Mouse (Mus musculus) ES-E14 (cell line): ENCODE results near the gene Ddx23. TPM values are rescaled to one million over a fixed set of nuclear protein-coding genes. Genes with fewer than 3 reads are reported as not detected.

ENCODE experiments used
- DNase-seq: peaks from one replicate; pipeline ENCODE4 v3.0.0-alpha.2; 2013; ENCODE audit warnings: low read depth, low spot score
- H3K27ac ChIP-seq: 2 replicates; pipeline ENCODE4 v1.5.1; 2012; ENCODE audit warnings: low read depth, mild to moderate bottlenecking, low read length, moderate library complexity, mixed read lengths; ENCODE audit not compliant: poor library complexity, insufficient read depth, severe bottlenecking
- H3K36me3 ChIP-seq: 2 replicates; pipeline ENCODE4 v1.6.1; 2012; ENCODE audit warnings: mild to moderate bottlenecking, low read length, moderate library complexity, mixed read lengths; ENCODE audit not compliant: control insufficient read depth, poor library complexity, insufficient read depth, severe bottlenecking
- H3K4me1 ChIP-seq, 2 experiments: fragments of 150-350 bp in 1 of 2; sonication (generic) in 1 of 2; 2 replicates each; pipeline ENCODE4 v1.6.1; 2012; ENCODE audit warnings: low read length in 2 of 2, mild to moderate bottlenecking in 1 of 2, mixed read lengths in 1 of 2; ENCODE audit not compliant: control insufficient read depth in 2 of 2, insufficient read depth in 2 of 2, poor library complexity in 1 of 2
- H3K4me3 ChIP-seq, 2 experiments: fragments of 150-350 bp in 1 of 2; sonication (generic) in 1 of 2; 2 replicates each; pipeline ENCODE4 v1.5.1; 2012; ENCODE audit warnings: low read length in 2 of 2, low read depth in 1 of 2, mild to moderate bottlenecking in 1 of 2, mixed read lengths in 1 of 2; ENCODE audit not compliant: insufficient read depth in 1 of 2, poor library complexity in 1 of 2, severe bottlenecking in 1 of 2
- H3K9ac ChIP-seq: 2 replicates; pipeline ENCODE4 v1.6.1; 2012; ENCODE audit warnings: low read depth, mild to moderate bottlenecking, low read length, mixed read lengths; ENCODE audit not compliant: poor library complexity, insufficient read depth, severe bottlenecking
- H3K9me3 ChIP-seq: fragments of 150-350 bp; sonication (generic); 2 replicates; pipeline ENCODE4 v1.6.1; 2012; ENCODE audit warnings: low read depth, mild to moderate bottlenecking, low read length; ENCODE audit not compliant: control insufficient read depth, insufficient read depth
- CHD2 ChIP-seq: IDR thresholded peaks from 2 replicates; pipeline ENCODE4 v1.6.1; 2014; ENCODE audit warnings: mild to moderate bottlenecking, low read depth, low read length, inconsistent platforms
- HCFC1 ChIP-seq: IDR thresholded peaks from 2 replicates; pipeline ENCODE4 v1.6.1; 2012; ENCODE audit warnings: low read length, inconsistent platforms, borderline replicate concordance; ENCODE audit not compliant: insufficient read depth
- MAFK ChIP-seq: IDR thresholded peaks from 2 replicates; pipeline ENCODE4 v1.6.1; 2014; ENCODE audit warnings: mild to moderate bottlenecking, low read depth, low read length, inconsistent platforms; ENCODE audit not compliant: insufficient read depth
- ZC3H11A ChIP-seq: IDR thresholded peaks from 2 replicates; pipeline ENCODE4 v1.6.1; 2012; ENCODE audit warnings: low read depth, mild to moderate bottlenecking, inconsistent platforms, low read length, borderline replicate concordance
- ZNF384 ChIP-seq: IDR thresholded peaks from 2 replicates; pipeline ENCODE4 v1.6.1; 2012; ENCODE audit warnings: low read depth, low read length, inconsistent platforms
- in situ Hi-C, 2 experiments: fragments of 600-800 bp; cut with MboI; formaldehyde crosslinking; loops; one replicate each; pipeline ENCODE4 v1.15.1; 2025; ENCODE audit warnings: low sequenced_read_pairs in 2 of 2, inconsistent platforms in 1 of 2; ENCODE audit not compliant: unreplicated experiment in 2 of 2
- total RNA-seq: library from RNA; depleted of rRNA; stranded (reverse); fragments of 300-350 nt; gene quantifications from 2 replicates; pipeline ENCODE4 v1.2.3, GENCODE M21; 2012

Ddx23 gene
- total RNA-seq, 1 experiment: 147 TPM

DNA sequence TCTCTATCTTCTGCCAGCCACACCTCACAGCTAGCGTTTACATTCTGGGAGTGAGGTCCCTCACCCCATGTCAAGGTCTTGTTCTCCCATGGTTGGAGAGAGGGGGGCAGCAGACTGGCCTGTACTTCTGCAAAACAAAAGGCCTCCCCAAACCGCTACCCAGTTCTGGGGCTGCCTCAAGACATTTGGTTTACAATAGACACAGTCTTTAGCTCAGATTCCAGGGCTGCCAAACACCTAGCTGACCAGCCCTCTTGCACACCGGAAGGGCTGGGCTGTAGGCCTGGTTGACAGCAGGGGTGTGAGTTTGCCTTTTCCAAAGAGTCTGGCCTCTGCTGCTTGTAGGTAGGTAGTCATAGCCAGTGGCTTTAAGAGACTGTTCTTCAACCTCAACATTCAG lies 25.5 kb downstream of the Ddx23 start:
- H3K4me3 ChIP-seq: peak overlapping the region in 1 of 2 experiments; percentile 18; a peak in 1 of 4 replicates
- in situ Hi-C loops: no loop called here
- H3K36me3 ChIP-seq: peaks cover 20% of the 10 kb centered on the region
- DNase-seq: no peak
- no peak for TF ChIP-seq ZC3H11A
- TF ChIP-seq CHD2: no peak
- TF ChIP-seq ZNF384: no peak
- no peak for TF ChIP-seq HCFC1
- TF ChIP-seq MAFK: no peak
- H3K9me3 ChIP-seq: no peaks in the 10 kb centered on the region
- no peak overlapping the region; the same call in 1 of the 2 replicates for H3K27ac ChIP-seq
- peaks cover 11 to 46% of the 10 kb centered on the region in 2 experiments for H3K4me1 ChIP-seq
- no peak overlapping the region for H3K9ac ChIP-seq

DNA sequence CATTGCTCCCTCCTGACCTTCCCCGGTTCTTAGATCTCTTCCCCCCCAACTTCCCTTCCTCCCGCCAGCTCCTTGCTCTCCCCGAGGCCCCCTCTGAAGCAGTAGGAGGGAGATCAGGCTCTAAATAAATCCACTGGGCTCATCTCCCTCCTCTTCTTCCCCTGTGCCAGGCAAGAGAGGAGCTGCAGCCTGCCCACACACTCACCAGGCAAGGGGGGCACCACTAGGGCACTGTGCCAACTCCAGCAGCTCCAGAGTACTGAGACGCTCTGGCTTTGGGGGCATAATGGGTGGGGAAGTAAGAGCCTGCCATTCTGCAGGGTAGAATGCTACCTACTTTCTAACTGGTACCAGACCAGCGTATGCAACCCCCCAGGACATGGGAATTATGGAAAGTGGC lies 26.2 kb downstream of the Ddx23 start:
- in situ Hi-C loops: no loop called here
- no peaks in the 10 kb centered on the region for H3K9me3 ChIP-seq
- H3K4me1 ChIP-seq: peaks cover 11 to 45% of the 10 kb centered on the region in 2 experiments
- no peak for DNase-seq
- TF ChIP-seq CHD2 (no peak), ZC3H11A (no peak), HCFC1 (no peak), MAFK (no peak), ZNF384 (no peak)
- no peak overlapping the region for H3K4me3 ChIP-seq
- no peak overlapping the region for H3K27ac ChIP-seq
- H3K36me3 ChIP-seq: peaks cover 14% of the 10 kb centered on the region
- no peak overlapping the region for H3K9ac ChIP-seq

DNA sequence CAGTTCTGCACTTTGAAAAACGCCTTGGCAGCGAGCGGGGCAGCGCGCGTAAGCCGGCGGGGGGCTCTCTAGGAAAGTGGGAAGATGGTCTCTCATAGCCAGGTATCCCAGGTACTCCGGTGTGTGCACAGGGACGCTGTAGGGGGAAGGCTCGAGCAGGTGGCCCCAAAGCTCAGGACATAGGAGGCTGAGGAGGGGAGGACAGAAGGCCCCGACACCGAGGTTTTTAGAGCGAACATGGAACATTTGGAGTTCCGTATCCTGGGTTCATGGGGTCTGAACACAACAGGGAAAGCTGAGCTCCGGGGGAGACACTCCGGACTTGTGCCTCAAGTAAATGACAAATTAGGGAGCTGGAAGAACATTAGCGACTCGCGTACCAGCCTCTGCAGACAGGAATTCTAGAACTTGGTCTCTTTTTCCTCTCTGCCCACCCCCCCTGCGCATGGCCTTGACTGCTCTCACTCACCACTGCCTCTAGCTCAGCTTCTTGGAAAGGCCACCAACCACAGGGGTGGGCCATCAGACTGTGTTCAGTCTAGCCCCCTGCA lies 27.3 kb downstream of the Ddx23 start:
- H3K27ac ChIP-seq: peak overlapping the region; percentile 14; the same call in 1 of the 2 replicates
- TF ChIP-seq CHD2: no peak
- TF ChIP-seq HCFC1: no peak
- TF ChIP-seq MAFK: no peak
- peaks cover 11 to 42% of the 10 kb centered on the region in 2 experiments for H3K4me1 ChIP-seq
- DNase-seq: no peak
- in situ Hi-C loops: no loop called here
- H3K36me3 ChIP-seq: peaks cover 5% of the 10 kb centered on the region
- H3K9me3 ChIP-seq: no peaks in the 10 kb centered on the region
- peak overlapping the region; percentile 48; the same call in 1 of the 2 replicates for H3K9ac ChIP-seq
- H3K4me3 ChIP-seq: peak overlapping the region; percentile 79 to 93

DNA sequence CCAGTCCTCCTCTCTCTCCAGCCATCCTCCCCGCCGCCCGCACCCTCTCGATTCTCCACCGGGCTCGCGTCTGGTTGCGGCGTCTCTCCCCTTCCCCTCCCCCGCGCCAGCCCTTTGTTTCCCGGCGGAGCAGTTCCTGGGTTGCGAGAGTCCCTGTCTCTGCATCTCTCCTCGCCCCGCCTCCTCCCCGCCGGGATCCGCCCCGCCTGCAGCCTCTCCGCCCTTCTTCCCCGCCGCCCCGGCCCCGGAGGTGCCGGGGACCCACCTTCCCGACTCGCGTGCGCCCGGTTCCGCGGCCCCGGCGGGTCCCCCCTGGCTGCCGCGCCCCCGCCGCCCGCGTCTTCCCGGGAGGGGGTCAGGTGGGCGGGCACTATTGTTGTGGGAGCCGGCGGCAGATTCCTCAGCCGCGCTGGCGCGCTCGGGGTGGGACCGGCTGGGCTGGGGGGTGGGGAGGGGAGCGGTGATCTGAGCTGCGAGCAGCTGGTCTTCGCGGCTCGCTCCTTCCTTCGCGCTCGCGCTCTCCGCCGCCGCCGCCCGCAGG lies 28.1 kb downstream of the Ddx23 start:
- Histone ChIP-seq H3K27ac (peak overlapping the region; percentile 76), H3K4me1 (peaks cover 10 to 43% of the 10 kb centered on the region in 2 experiments), H3K4me3 (peak overlapping the region; percentile 79 to 93), H3K9ac (peak overlapping the region; percentile 78), H3K9me3 (no peaks in the 10 kb centered on the region), H3K36me3 (peaks cover 3% of the 10 kb centered on the region; the same call in 1 of the 2 replicates)
- TF ChIP-seq CHD2: peak; percentile 37; the same call in 1 of the 2 replicates
- TF ChIP-seq ZC3H11A: no peak
- in situ Hi-C loops: no loop called here
- DNase-seq: peak; percentile 83
